ENCODE assay signal across 18 mouse cellular contexts in the genomic region with DNA sequence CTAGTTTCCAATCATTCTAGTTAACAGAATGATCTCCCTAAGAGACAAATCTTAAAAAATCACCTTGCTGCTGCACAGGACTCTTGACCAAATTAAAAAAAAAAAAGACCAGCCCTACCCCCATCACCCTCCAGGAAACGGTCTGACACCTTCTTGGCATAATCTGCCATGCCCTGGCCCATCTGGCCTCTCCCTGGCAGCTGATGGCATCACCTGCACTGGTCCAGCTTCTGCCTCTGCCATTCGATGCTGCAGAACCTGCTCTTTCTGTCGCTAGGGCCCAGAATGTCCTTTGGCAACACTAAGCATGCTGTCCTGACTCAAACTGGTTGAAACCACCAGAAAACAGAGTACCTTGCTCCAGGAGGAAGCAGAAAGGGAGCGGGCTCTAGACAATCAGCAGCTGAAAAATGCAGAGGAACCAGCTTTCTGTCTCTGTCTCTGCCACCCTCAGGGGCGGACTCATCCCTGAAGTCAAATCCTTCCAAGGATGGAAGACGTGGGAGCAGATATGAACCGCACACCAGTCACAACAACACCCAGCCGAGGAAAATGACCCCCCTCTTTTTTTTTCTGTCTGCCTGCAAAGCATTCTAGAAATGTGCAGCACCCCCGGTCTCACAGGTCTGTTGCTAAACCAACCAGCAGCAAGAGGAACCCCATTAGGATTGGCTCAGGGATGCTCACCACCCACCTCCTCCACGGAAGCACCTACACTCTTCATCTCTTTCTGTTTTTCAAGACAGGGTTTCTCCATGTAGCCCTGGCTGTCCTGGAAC. TPM values are rescaled to one million over a fixed set of nuclear protein-coding genes. Genes with fewer than 3 reads are reported as not detected.
A peak's percentile ranks its signal among the peaks of the same experiment; 100 is the strongest.
DNase-seq lines count a peak whose midpoint lies in the region; ATAC-seq and TF ChIP-seq lines count a peak whose summit lies in the region.
"Had no signal": no experiment of that assay in that cellular context is flagged by ENCODE, and none has a peak within 500 bp of the region (broad histone marks: within the 10 kb centered on the region; RNA-seq: fewer than 3 reads in every experiment).

No protein-coding gene starts in this region.

- no peak for ATAC-seq in embryonic facial prominence, embryonic 14.5 days (ENCODE audit: low read depth)
- ATAC-seq: activated CD4-positive, CD25-positive, alpha-beta regulatory T cell, adult 4 months; forebrain, embryonic 14.5 days; liver, postnatal 0 days; Patski had no signal

- no peaks in the 10 kb centered on the region for H3K27me3 ChIP-seq in embryonic facial prominence, embryonic 14.5 days (replicated peaks; ENCODE audit: control insufficient read depth, insufficient read depth, low read length)
- H3K27me3 ChIP-seq: heart, embryonic 13.5 days; Patski had no signal

- no peak for TF ChIP-seq CTCF in left cerebral cortex, adult 2 months (IDR thresholded peaks at IDR 0.05)

- intact Hi-C loops in left cerebral cortex, adult 2 months (cut with DNase I): no loop called here
- intact Hi-C loops in left cerebral cortex, postnatal 10 days (cut with DNase I): no loop called here

- DNase-seq in cerebellum, postnatal 10 days: peak; percentile 77 to 80
- DNase-seq in cerebellum, adult 11-12 months: no peak
- no peak for DNase-seq in left cerebral cortex, adult 2 months (ENCODE audit: extremely low spot score in 1 of 2, low spot score in 2 of 2)
- no peak for DNase-seq in left cerebral cortex, postnatal 10 days (ENCODE audit: extremely low spot score in 1 of 2, low spot score in 2 of 2)
- DNase-seq in MN1 (ENCODE audit: low spot score): peak; percentile 19
- DNase-seq in embryonic facial prominence, embryonic 14.5 days (ENCODE audit: low spot score): peak; percentile 54
- DNase-seq in adrenal gland, adult (ENCODE audit: inconsistent age in 2 of 2, low spot score in 1 of 2): no peak
- DNase-seq in gastrocnemius, adult 8-10 months (ENCODE audit: low spot score in 2 of 2): no peak
- DNase-seq: adrenal gland, postnatal 25 days; embryo, embryonic 11 days; heart, postnatal 4 days; liver; liver, postnatal 0 days had no signal

- peaks cover 3% of the 10 kb centered on the region; the same call in 1 of the 2 replicates for H3K9me3 ChIP-seq in embryonic facial prominence, embryonic 14.5 days (ENCODE audit: control insufficient read depth, low read length)

- H3K36me3 ChIP-seq in embryonic facial prominence, embryonic 14.5 days (ENCODE audit: control insufficient read depth, insufficient read depth, low read length): no peaks in the 10 kb centered on the region
- H3K36me3 ChIP-seq: heart, embryonic 13.5 days had no signal

- 68% methylated on average over 10 of the region's 10 CpGs for WGBS in embryonic facial prominence, embryonic 14.5 days

- no peak overlapping the region for H3K4me3 ChIP-seq in left cerebral cortex, adult 2 months
- H3K4me3 ChIP-seq in embryonic facial prominence, embryonic 14.5 days (ENCODE audit: low read depth, low read length): no peak overlapping the region
- H3K4me3 ChIP-seq: erythroblast, embryonic 14.5 days; heart, embryonic 13.5 days had no signal

- H3K4me1 ChIP-seq in embryonic facial prominence, embryonic 14.5 days (ENCODE audit: control insufficient read depth, insufficient read depth, low read length): no peaks in the 10 kb centered on the region
- H3K4me1 ChIP-seq: heart, embryonic 13.5 days had no signal

- peak overlapping the region; percentile 38 for H3K27ac ChIP-seq in left cerebral cortex, adult 2 months
- 0 out of 2 replicates have a peak overlapping the region, but pooled peaks have one; percentile 21 for H3K27ac ChIP-seq in embryonic facial prominence, embryonic 14.5 days (replicated peaks; ENCODE audit: low read depth, low read length)
- H3K27ac ChIP-seq: heart, embryonic 13.5 days had no signal

- H3K4me2 ChIP-seq in embryonic facial prominence, embryonic 14.5 days (ENCODE audit: low read depth, low read length): no peak overlapping the region
- H3K4me2 ChIP-seq: heart, embryonic 13.5 days had no signal

- H3K9ac ChIP-seq in embryonic facial prominence, embryonic 14.5 days (ENCODE audit: low read depth, low read length): no peak overlapping the region
- H3K9ac ChIP-seq: heart, embryonic 13.5 days; liver, postnatal 0 days had no signal

RNA-seq across cellular contexts. Expression of a gene that starts 24.0 kb away (rescaled TPM):
- total RNA-seq in left cerebral cortex, adult 2 months (2021): 100 to 1,000 TPM; 181 to 187 TPM
- 100 to 1,000 TPM; 114 to 119 TPM for total RNA-seq in left cerebral cortex, postnatal 10 days (2021)
- 72.9 and 88.2 TPM in 2 replicates for polyA plus RNA-seq in embryonic facial prominence, embryonic 14.5 days (2014; fragmentation: Nextera tagmentation; extraction: Ambion mirVana)
- 10 to 100 TPM; 24.0 to 27.1 (median 25.8) TPM for total RNA-seq in gastrocnemius, adult 8-10 months (2022)

Comparison
In these comparisons a context has a peak if more than half of its experiments do, and no peak if none do; other contexts are left out.
1. DNase-seq: peak in cerebellum, postnatal 10 days (2 of 2), MN1 (single experiment) and embryonic facial prominence, embryonic 14.5 days (single experiment); none in cerebellum, adult 11-12 months (single experiment), left cerebral cortex, adult 2 months (0 of 2), left cerebral cortex, postnatal 10 days (0 of 2), adrenal gland, adult (0 of 2) and gastrocnemius, adult 8-10 months (0 of 2).
2. RNA of a gene that starts 24.0 kb away (total RNA-seq): 181 to 187 TPM in left cerebral cortex, adult 2 months and 114 to 119 TPM in left cerebral cortex, postnatal 10 days; 24.0 to 27.1 TPM in gastrocnemius, adult 8-10 months; every median in the first group is over 4 times any median in the second.